Mouse (Mus musculus): ENCODE measurements at regions not wholly inside any gene's neighbourhood (a gene's known extent, or its start where the extent isn't known, plus 50 kb on each side); places are given as distances from the start of the nearest gene placed in this dataset.

DNA sequence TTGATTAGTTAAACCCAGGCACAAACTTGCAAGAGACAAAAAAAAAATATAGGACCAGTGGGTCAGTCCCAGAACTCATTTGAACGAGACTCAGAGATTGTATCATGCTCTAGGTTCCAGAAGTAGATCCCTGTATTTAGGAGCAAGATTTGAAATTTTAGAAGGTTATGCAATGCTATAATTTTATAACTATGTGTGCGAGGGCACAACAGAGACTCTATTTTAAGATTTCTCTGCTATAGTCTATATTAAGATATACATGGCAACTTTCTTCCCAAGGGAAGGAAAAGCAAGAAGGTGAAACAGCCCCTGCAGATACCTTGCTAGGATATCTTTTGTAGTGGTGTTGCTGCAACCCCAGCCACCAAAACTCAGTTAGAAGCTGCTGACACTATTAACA, 55.7 kb downstream of the Otor start:
- DNase-seq (ENCODE audit: low spot score in 2 of 2) = no peak

GRCm38 (mm10) chr2:143149189-143149588, 70.9 kb downstream of the Otor start:
- no peak for DNase-seq (ENCODE audit: low spot score in 2 of 2)

DNA sequence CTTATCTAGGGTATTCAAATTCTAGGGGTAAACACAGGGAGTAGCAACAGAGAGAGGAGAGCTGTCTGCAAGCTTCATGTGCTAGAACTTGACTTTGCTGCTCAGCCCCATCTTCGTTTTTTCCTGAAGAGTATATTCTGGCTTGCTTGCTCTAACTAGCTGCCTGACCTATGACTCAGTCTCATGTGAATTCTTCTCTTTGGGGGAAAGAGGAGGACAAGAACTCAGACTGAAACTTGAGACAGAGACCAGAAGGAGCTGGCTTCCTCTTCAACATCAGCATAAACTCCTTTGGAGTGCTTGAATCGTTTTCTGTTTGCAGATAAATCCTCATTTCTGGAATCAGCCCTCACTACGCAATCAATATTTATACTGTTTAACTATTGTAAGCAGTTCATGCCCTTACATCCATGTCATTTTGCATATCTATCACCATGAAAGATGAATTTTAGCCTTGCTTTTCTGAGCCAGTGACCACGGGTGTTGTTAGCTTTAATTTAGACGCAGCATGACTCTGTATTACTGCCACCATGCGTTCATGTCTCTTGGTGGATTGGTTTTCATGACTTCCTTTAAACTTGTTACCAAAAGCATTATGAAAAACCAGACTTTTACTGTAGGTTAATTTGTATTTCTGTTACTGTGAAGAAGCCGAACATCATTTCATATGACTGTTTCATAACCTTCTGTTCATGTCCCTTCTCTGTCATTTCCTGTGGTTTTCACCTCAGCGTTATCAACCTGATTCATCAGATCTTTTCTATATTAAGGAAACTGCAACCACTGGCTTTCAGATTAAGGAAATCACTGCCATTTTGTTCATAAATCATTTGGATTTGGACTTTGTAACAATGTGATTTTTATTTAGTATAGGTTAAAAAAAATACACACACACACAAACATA, 86.1 kb downstream of the Otor start:
- DNase-seq (ENCODE audit: low spot score in 2 of 2) = no peak

DNA sequence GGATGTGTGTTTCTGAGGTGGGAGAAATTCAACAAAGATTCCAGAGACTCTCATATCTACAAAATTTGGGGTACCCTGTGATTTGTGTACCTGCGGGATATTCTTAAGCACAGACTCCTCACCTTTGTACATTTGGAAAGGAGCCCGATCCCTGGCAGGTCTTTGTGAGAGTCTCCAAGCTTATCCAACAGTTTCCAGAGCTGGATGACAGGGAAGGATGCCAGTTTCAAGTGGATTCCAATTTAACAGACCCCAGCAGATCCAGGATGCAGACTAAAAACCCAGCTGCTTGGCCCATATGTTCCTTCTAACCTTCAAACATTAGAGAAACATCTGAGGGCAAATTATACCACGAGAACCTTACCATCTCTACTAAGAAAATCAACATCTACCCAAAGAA, 88.5 kb downstream of the Otor start:
- DNase-seq (ENCODE audit: low spot score in 2 of 2) = no peak

GRCm38 (mm10) chr2:143170648-143171047, 92.4 kb downstream of the Otor start:
- DNase-seq (ENCODE audit: low spot score in 2 of 2) = no peak

DNA sequence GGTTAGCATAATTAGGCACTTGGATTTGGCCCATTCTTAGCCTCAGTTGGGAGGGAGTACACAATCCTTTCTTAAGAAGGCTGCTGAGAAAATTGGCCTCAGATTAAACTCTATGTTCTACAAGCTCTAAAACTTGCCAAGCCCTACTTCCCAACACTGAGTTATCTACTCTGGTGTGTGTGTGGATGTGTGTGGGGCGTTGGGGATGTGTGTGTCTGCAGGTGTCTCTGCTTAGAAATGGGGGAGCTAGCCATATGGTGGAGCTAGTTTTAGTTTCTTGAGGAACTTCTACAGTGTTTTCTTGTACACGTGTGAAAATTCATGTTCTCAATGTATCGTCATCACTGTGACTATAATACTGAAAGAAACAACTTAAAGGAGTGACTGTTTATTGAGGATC, 106.3 kb downstream of the Otor start:
- DNase-seq (ENCODE audit: low spot score in 2 of 2) = no peak

- DNase-seq (ENCODE audit: low spot score in 2 of 2) = no peak
Measured at GRCm38 (mm10) chr2:143192256-143193164, 114.2 kb downstream of the Otor start.

DNA sequence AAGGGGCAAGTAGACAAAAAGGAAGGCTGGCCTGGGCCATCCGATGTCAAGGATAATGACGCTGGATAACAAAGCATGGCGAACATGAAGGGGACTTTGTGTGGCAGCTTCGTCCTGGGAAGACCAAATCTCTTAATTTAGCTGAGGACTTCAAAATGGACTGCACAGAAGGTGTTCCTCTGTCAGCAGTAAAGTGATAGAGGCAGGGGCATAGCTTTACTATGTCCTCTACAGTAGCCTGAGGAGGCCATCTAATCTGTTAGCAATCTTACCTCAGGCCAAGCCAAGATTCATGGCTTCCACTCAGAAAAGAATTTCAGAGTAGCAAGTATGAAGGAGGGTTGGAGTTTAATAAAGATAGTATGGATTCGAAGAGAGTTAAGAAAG, 114.9 kb downstream of the Otor start:
- no peak for DNase-seq (ENCODE audit: low spot score in 2 of 2)

DNA sequence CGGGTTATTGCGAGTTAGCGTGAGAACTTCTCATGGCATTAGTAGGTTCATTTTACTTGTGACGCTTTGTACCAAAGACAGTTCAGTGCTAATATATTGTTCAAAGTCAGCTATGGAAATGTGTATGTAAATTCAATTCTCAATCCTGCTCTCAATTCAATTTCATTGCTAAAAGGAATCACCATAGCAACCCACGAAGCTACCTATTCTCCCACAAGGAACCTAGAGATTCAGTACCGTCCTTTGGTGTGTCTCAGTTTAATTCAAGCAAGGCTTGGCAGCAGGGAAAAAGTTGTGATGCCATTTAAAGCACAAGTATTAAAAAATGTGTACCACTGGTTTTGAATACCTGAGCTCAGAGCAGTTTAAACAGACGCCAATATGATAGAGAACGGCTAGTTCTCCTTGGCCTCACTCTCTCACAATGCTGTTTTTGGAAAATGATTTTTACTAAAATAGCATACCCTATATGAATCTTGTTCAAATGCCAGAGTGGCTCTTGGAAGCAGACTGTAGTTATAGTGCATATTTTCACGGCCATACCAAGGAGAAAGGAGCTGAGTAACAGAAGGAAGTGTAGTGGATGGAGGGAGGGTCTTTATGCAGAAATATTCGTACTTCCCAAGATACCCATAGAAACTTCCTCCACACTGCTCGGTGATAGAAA, 121.4 kb downstream of the Otor start:
- no peak for DNase-seq (ENCODE audit: low spot score in 2 of 2)

GRCm38 (mm10) chr2:143206053-143206452, 127.8 kb downstream of the Otor start:
- DNase-seq (ENCODE audit: low spot score in 2 of 2) = no peak

DNA sequence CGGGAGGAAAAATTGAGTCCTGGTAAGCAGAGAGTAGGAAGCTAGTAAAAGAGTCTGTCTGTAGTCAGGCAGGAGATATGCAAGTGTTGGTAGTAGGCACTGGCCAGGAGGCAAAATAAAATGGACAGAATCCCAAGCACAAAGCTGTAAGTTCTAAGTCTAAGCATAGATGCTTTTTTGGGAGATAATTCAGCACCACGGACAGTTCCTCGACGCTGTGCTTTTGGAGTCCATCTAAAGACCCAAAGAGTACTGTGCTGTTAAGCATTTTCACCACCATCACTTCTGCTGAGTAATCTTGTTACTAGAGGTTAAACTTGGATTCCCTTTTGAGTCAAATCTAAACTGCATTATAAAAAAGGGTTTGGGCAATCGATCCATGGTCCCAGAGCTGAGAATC, 128.9 kb downstream of the Otor start:
- no peak for DNase-seq (ENCODE audit: low spot score in 2 of 2)

DNA sequence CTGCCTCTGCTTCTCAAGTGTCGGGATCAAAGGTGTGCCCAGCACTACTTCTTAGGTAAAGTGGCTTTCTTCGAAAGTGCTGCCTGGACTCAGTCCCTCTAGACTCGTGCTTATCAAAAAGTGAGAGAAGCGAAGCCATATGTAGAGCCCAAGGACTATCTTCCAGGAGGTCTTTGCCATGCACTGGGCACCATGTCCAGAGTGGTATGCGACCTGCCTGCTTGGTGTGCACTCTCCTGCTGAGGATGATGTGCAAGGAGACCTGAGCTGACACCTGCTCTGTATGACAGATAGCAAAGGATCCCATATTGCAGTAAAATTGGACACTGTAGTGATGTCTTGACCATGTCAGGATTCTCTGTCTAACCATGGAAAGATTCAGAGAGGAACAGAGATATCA, 139.0 kb downstream of the Otor start:
- no peak for DNase-seq (ENCODE audit: low spot score in 2 of 2)

DNA sequence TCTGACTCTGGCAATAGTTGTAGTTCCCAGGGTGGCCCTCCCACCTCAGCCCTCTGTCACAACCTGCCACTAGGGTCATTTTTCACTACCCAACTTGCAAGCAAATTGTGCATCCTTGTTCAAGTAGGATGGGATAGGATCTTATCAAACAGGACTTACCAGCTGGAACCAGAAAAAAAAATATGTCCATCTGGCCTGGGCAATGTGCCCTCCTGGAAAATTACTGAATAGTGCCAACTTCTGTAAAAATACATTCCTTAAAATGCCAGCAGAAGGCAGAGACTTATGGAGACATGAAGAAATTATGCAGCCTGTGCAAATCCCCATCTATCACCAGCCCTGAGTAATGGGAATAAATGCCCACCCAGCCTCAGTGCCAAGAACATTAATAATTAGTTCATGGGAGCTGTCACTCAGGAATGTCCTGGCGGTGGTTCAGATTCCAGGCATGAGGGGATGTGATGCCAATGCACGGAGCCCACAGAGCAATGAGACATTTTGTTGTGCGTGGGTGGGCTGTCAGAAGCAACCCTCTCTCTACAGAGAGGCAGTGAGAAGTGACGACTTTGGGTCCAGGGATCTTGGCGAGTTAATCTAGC, 139.6 kb downstream of the Otor start:
- peak; percentile 90 to 94 for DNase-seq (ENCODE audit: low spot score in 2 of 2)

DNA sequence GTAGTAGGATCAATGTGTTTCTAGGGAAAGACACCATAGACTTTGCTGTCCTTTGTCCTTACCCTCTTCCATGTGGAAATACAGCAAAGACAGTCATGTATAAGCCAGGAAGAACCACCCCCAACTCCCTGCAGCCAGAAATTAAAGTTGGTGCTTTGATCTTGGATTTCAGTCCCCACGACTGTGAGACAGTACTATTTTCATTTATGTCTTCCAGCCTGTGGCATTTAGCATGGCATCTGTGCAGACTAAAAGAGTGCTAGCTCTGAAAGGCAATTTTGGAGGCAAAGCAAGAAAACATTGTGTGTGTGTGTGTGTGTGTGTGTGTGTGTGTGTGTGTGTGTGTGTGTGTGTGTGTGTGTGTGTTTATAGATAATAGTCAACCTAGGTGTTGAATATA, 144.1 kb downstream of the Otor start:
- DNase-seq (ENCODE audit: low spot score in 2 of 2) = no peak

DNA sequence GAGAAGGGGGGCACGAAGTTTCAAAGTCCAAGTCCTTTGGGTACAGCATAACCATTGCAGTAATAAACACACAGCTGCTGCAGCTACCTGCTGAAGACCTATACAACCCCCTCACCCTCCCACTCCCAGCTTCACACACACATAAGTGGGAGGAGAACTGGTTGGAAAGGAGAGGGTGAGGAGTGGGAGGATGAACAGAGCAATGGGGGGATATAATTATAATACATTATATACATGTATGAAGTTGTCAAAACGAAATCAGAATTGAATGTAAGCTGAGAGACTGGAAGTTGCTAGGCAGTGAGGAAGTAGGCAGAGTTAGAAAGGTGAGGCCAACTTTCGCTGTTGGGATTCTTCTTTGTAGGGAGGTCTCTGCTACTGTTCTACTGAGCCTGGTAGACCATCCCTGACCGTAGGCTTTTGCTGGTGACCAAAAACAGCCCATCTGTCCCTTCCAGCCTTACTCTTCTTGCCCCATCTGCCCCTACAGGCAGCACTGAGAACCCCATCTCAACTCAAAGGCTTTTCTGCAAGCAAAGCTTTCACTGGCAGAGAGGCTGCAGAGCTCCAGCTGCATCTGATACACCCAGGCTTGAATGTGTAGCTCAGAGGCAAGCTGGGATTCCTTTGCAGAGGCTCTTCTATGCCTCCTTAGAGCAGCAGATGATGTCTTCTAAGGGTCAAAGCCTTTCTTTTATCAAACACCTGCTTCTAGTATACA, 146.3 kb downstream of the Otor start:
- DNase-seq (ENCODE audit: low spot score in 2 of 2) = no peak

GRCm38 (mm10) chr2:143233795-143234194, 155.5 kb downstream of the Otor start:
- peak; percentile 14 to 20 for DNase-seq (ENCODE audit: low spot score in 2 of 2)

DNA sequence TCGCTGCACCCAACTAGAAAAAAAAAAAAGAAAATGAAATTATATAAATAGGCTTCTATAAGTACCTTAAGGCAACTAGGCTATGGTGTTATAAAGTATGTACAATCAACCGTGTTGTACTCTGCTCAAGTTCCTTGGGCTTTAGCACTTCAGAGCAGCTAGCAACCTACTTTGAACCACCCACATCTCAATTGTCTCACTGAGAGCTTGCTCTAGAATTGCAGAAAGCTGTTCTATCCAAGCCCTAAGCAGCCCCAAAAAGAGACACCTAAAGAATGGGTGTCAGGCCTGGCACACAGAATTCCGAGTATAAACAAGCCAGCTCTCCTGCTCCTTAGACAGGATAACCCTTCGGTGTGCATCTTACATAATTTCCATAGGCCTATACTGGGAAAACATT, 162.0 kb downstream of the Otor start:
- DNase-seq (ENCODE audit: low spot score in 2 of 2) = no peak

DNA sequence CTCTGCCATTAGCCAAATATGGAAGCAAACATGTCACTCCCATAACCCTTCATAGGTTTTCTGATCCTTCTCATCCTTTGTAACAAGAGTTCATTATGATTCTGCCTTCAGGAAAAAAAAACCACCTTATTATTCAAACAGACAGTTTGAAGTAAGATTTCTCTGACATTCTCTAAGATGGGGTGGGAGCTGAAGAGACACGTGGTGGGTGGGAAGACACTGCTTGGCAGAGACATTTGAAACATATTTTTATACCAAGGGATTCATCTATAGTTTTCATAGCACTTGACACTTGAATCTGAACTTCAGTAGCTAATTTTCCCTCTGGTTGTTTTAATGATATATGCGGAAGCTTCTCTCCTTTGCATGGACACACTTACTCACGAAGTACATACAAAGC, 165.5 kb downstream of the Otor start:
- DNase-seq (ENCODE audit: low spot score in 2 of 2) = no peak

- peak; percentile 21 to 61 for DNase-seq (ENCODE audit: low spot score in 2 of 2)
Measured at GRCm38 (mm10) chr2:143246131-143246665, 167.9 kb downstream of the Otor start.

- no peak for DNase-seq (ENCODE audit: low spot score in 2 of 2)
Measured at GRCm38 (mm10) chr2:143269026-143269425, 190.8 kb downstream of the Otor start.

DNA sequence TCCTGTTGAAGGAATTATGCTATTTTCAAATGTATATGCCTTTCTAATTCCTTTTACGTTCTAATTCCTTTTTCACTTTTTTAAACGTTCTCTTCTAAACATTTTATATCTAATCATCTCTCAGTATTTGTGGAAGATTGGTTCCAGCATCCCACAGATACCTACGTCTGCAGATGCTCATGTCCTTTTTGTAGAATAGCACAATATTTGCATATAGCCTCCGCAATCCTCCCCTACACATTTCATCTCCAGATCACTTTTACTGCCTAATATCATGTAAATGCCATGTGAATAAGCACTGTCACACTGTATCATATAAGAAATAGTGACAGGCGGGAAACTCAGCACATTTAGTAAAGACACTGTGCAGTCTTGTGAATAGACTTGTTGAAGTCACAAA, 192.6 kb downstream of the Otor start:
- no peak for DNase-seq (ENCODE audit: low spot score in 2 of 2)
